Comparison of ENCODE assay signal across 8 mouse cellular contexts in genomic region chr1:134065241-134065809, GRCm38 (mm10). TPM values are rescaled to one million over a fixed set of nuclear protein-coding genes. Genes with fewer than 3 reads are reported as not detected.
A peak's percentile ranks its signal among the peaks of the same experiment; 100 is the strongest.
DNase-seq lines count a peak whose midpoint lies in the region; ATAC-seq and TF ChIP-seq lines count a peak whose summit lies in the region.

No protein-coding gene starts in this region.

- no peak for TF ChIP-seq CTCF in kidney, postnatal 0 days (IDR thresholded peaks at IDR 0.05; ENCODE audit: low read depth)

- no peaks in the 10 kb centered on the region for H3K27me3 ChIP-seq in kidney, postnatal 0 days (ENCODE audit: insufficient read depth, low read length)
- H3K27me3 ChIP-seq in forebrain, embryonic 11.5 days (ENCODE audit: control insufficient read depth, insufficient read depth, low read length), result no peaks in the 10 kb centered on the region
- no peaks in the 10 kb centered on the region for H3K27me3 ChIP-seq in limb, embryonic 12.5 days

- peaks cover 71% of the 10 kb centered on the region for H3K4me1 ChIP-seq in kidney, postnatal 0 days (replicated peaks; ENCODE audit: insufficient read depth, low read length)
- H3K4me1 ChIP-seq in forebrain, embryonic 11.5 days (replicated peaks; ENCODE audit: control insufficient read depth, insufficient read depth, low read length), result peaks cover 56% of the 10 kb centered on the region
- H3K4me1 ChIP-seq in limb, embryonic 12.5 days (replicated peaks), result peaks cover 76% of the 10 kb centered on the region

- no peak overlapping the region for H3K4me2 ChIP-seq in kidney, postnatal 0 days (ENCODE audit: low read length)
- no peak overlapping the region; the same call in 1 of the 2 replicates for H3K4me2 ChIP-seq in forebrain, embryonic 11.5 days (ENCODE audit: low read depth, low read length, severe bottlenecking)
- H3K4me2 ChIP-seq in limb, embryonic 12.5 days, result no peak overlapping the region

- no peaks in the 10 kb centered on the region for H3K36me3 ChIP-seq in kidney, postnatal 0 days (ENCODE audit: insufficient read depth, low read length)
- no peaks in the 10 kb centered on the region for H3K36me3 ChIP-seq in forebrain, embryonic 11.5 days (ENCODE audit: control insufficient read depth, insufficient read depth, low read length)
- H3K36me3 ChIP-seq in limb, embryonic 12.5 days, result no peaks in the 10 kb centered on the region

- H3K4me3 ChIP-seq in kidney, postnatal 0 days (replicated peaks; ENCODE audit: low read depth, low read length), result no peak overlapping the region
- no peak overlapping the region for H3K4me3 ChIP-seq in forebrain, embryonic 11.5 days (ENCODE audit: low read depth, low read length)
- no peak overlapping the region for H3K4me3 ChIP-seq in limb, embryonic 12.5 days (replicated peaks)

- peak overlapping the region; percentile 20; the same call in 1 of the 2 replicates for H3K27ac ChIP-seq in kidney, postnatal 0 days
- H3K27ac ChIP-seq in forebrain, embryonic 11.5 days (ENCODE audit: low read depth, low read length), result peak overlapping the region; percentile 100
- peak overlapping the region; percentile 99 for H3K27ac ChIP-seq in limb, embryonic 12.5 days

- no peak overlapping the region for H3K9ac ChIP-seq in kidney, postnatal 0 days (ENCODE audit: low read depth, low read length)
- H3K9ac ChIP-seq in forebrain, embryonic 11.5 days (ENCODE audit: low read length), result peak overlapping the region; percentile 20; the same call in 1 of the 2 replicates
- no peak overlapping the region for H3K9ac ChIP-seq in limb, embryonic 12.5 days (replicated peaks)

- 33% methylated on average over 4 of the region's 4 CpGs for WGBS in kidney, postnatal 0 days
- WGBS in forebrain, embryonic 11.5 days, result 68% methylated on average over 4 of the region's 4 CpGs
- 66% methylated on average over 4 of the region's 4 CpGs for WGBS in limb, embryonic 12.5 days

- no peaks in the 10 kb centered on the region for H3K9me3 ChIP-seq in kidney, postnatal 0 days (replicated peaks; ENCODE audit: low read length)
- H3K9me3 ChIP-seq in forebrain, embryonic 11.5 days (ENCODE audit: control insufficient read depth, low read length), result no peaks in the 10 kb centered on the region
- no peaks in the 10 kb centered on the region for H3K9me3 ChIP-seq in limb, embryonic 12.5 days

- no peak for ATAC-seq in kidney, postnatal 0 days (replicated peaks; ENCODE audit: low FRiP score, low read depth)
- ATAC-seq in forebrain, embryonic 11.5 days (replicated peaks; ENCODE audit: low FRiP score), result no peak
- no peak for ATAC-seq in limb, embryonic 12.5 days (ENCODE audit: insufficient number of reproducible peaks, insufficient read depth, low FRiP score, low TSS enrichment, low read depth)

- no peak for DNase-seq in kidney, postnatal 0 days (ENCODE audit: low spot score)
- no peak for DNase-seq in kidney, adult 18-20 months
- no peak for DNase-seq in forebrain, embryonic 11.5 days (ENCODE audit: low spot score)
- peak; percentile 74 to 86 for DNase-seq in monocyte, adult 2 months (ENCODE audit: low read depth in 1 of 2, low spot score in 2 of 2)
- no peak for DNase-seq in cerebellum, adult 9-10 months
- no peak for DNase-seq in layer of hippocampus, postnatal 10 days (ENCODE audit: low spot score in 2 of 2)
- DNase-seq in layer of hippocampus, adult 18-20 months (ENCODE audit: low spot score in 2 of 2), result no peak

RNA-seq across cellular contexts. Expression of gene Btg2, which starts 13.6 kb away (rescaled TPM):
- polyA plus RNA-seq in kidney, postnatal 0 days (2015; fragmentation: Nextera tagmentation; extraction: Ambion mirVana), result 37.5 and 39.2 TPM in 2 replicates
- polyA plus RNA-seq in forebrain, embryonic 11.5 days (2014; fragmentation: Nextera tagmentation; extraction: Ambion mirVana), result 110 TPM in 2 replicates
- 26.7 and 28.1 TPM in 2 replicates for polyA plus RNA-seq in limb, embryonic 12.5 days (2016; fragmentation: Nextera tagmentation; extraction: Ambion mirVana)
- total RNA-seq in layer of hippocampus, postnatal 10 days (2021), result 10 to 100 TPM; 13.1 to 14.3 TPM
- total RNA-seq in layer of hippocampus, adult 18-20 months (2021), result 10 to 100 TPM; 16.6 to 24.9 TPM

RNA-seq across cellular contexts. Expression of gene Fmod, which starts 28.3 kb away (rescaled TPM):
- 7.8 and 9.4 TPM in 2 replicates for polyA plus RNA-seq in kidney, postnatal 0 days (2015; fragmentation: Nextera tagmentation; extraction: Ambion mirVana)
- 2.2 and 3.6 TPM in 2 replicates for polyA plus RNA-seq in forebrain, embryonic 11.5 days (2014; fragmentation: Nextera tagmentation; extraction: Ambion mirVana)
- 12.6 and 14.8 TPM in 2 replicates for polyA plus RNA-seq in limb, embryonic 12.5 days (2016; fragmentation: Nextera tagmentation; extraction: Ambion mirVana)
- 1 to 10 TPM; 5.3 to 9.5 TPM for total RNA-seq in layer of hippocampus, postnatal 10 days (2021)
- 1 to 10 TPM; 3.9 to 5.2 TPM for total RNA-seq in layer of hippocampus, adult 18-20 months (2021)

RNA-seq across cellular contexts. Expression of gene Chit1, which starts 45.7 kb away (rescaled TPM):
- 0.41 and 0.58 TPM in 2 replicates for polyA plus RNA-seq in kidney, postnatal 0 days (2015; fragmentation: Nextera tagmentation; extraction: Ambion mirVana)
- not detected in 2 replicates for polyA plus RNA-seq in forebrain, embryonic 11.5 days (2014; fragmentation: Nextera tagmentation; extraction: Ambion mirVana)
- not detected in 2 replicates for polyA plus RNA-seq in limb, embryonic 12.5 days (2016; fragmentation: Nextera tagmentation; extraction: Ambion mirVana)
- total RNA-seq in layer of hippocampus, postnatal 10 days (2021), result under 1 TPM; 0.51 to 0.53 TPM
- total RNA-seq in layer of hippocampus, adult 18-20 months (2021), result under 1 TPM in 1 of 2 experiments, not detected in 1; 0.17 TPM

Comparison
In these comparisons a context has a peak if more than half of its experiments do, and no peak if none do; other contexts are left out.
1. DNase-seq: peak in monocyte, adult 2 months (2 of 2); none in kidney, postnatal 0 days (single experiment), kidney, adult 18-20 months (single experiment), forebrain, embryonic 11.5 days (single experiment), cerebellum, adult 9-10 months (single experiment), layer of hippocampus, postnatal 10 days (0 of 2) and layer of hippocampus, adult 18-20 months (0 of 2).
2. H3K27ac ChIP-seq: peak in every context shown above with its lines; median percentile 100 in forebrain, embryonic 11.5 days; 99 in limb, embryonic 12.5 days; 20 in kidney, postnatal 0 days.